Mouse (Mus musculus) C2C12 (cell line): ENCODE results near the gene Sept1.

ENCODE experiments used
- CEBPB ChIP-seq: IDR thresholded peaks from one replicate; pipeline ENCODE4 v1.6.1; 2011; ENCODE audit warnings: low read depth, mild to moderate bottlenecking, control low read depth, moderate library complexity
- CTCF ChIP-seq: IDR thresholded peaks from one replicate; pipeline ENCODE4 v1.5.1; 2011; ENCODE audit not compliant: control insufficient read depth, insufficient read depth, insufficient read length
- FOSL1 ChIP-seq: IDR thresholded peaks from one replicate; pipeline ENCODE4 v1.8.0; 2011; ENCODE audit warnings: mild to moderate bottlenecking, low read length; ENCODE audit not compliant: poor library complexity, insufficient read depth, severe bottlenecking
- MAX ChIP-seq: IDR thresholded peaks from one replicate; pipeline ENCODE4 v1.6.1; 2011; ENCODE audit warnings: mild to moderate bottlenecking, control low read depth
- MYOD1 ChIP-seq: IDR thresholded peaks from one replicate; pipeline ENCODE4 v1.6.1; 2011; ENCODE audit warnings: low read depth; ENCODE audit not compliant: control insufficient read depth, insufficient read length
- MYOG ChIP-seq: IDR thresholded peaks from one replicate; pipeline ENCODE4 v1.6.1; 2011; ENCODE audit not compliant: control insufficient read depth, insufficient read length; ENCODE audit errors: extremely low read depth
- USF1 ChIP-seq: IDR thresholded peaks from one replicate; pipeline ENCODE4 v1.6.1; 2011; ENCODE audit warnings: low read depth, mild to moderate bottlenecking, control low read depth, moderate library complexity

- TF ChIP-seq CTCF, result no peak
- TF ChIP-seq MYOG, result no peak
- TF ChIP-seq MYOD1, result no peak
- no peak for TF ChIP-seq USF1
- TF ChIP-seq CEBPB, result no peak
- no peak for TF ChIP-seq MAX
- TF ChIP-seq FOSL1, result no peak
Observed at GRCm38 (mm10) chr7:127212432-127213250, 20.3 kb downstream of the Sept1 start.
